Mouse (Mus musculus): ENCODE measurements around the gene Mfsd14a. TPM values are rescaled to one million over a fixed set of nuclear protein-coding genes. Genes with fewer than 3 reads are reported as not detected.
A peak's percentile ranks its signal among the peaks of the same experiment; 100 is the strongest.
"Not testable (repeated sequence)": the region's sequence is repeated elsewhere in the genome, so short reads cannot be mapped to it uniquely, and the experiment has no call there.

The Mfsd14a gene
- total and polyA plus RNA-seq, 3 experiments = 39.2 to 111 (median 45.9) TPM

DNA sequence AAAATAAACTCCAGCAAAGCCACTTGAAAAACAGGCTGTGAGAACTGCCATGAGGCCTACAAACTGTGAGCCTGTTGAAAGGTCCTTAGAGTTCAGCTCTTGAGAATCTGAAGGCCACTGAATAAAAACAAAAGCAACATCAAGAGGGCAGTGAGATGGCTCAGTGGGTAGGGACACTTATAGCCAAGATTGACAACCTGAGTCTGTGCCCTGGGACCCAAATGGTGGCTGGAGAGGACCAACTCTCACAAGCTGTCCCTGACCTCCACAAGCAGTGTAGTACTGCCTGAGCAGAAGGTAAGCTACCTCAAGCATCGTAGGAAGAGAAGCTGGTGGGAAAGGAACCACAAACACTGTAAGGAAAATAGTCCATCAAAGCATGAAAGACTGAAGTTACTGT, 18.7 kb upstream of the Mfsd14a start, which contains the start of gene Gm43191:
Gene Gm43191 (minus strand): TSS at position 101 of the 400 bp plus-strand sequence.
- H3K9ac ChIP-seq (ENCODE audit: control insufficient read depth, low read depth, low read length, poor library complexity, severe bottlenecking) = no peak within 1 kb of the TSS
- no peak within 1 kb of the TSS for H3K27ac ChIP-seq (ENCODE audit: control insufficient read depth, low read depth, low read length)
- H3K4me3 ChIP-seq (ENCODE audit: control insufficient read depth in 1 of 2, insufficient read depth in 1 of 2, low read depth in 2 of 2, low read length in 2 of 2) = no peak within 1 kb of the TSS
- TF ChIP-seq MAFK (IDR thresholded peaks at IDR 0.05; ENCODE audit: borderline replicate concordance, low read depth, low read length) (no peak), GATA1 (IDR thresholded peaks at IDR 0.05; ENCODE audit: low read depth, low read length) (no peak), POLR2AphosphoS2 (IDR thresholded peaks at IDR 0.05; ENCODE audit: low read length) (no peak)
- DNase-seq (ENCODE audit: low read depth, low spot score) = no peak
- no peaks in the 10 kb centered on the region for H3K9me3 ChIP-seq (replicated peaks; ENCODE audit: insufficient read depth, low read length)
- H3K79me2 ChIP-seq (ENCODE audit: control insufficient read depth, insufficient read depth, low read length, poor library complexity) = no peaks in the 10 kb centered on the region
- H3K27me3 ChIP-seq (ENCODE audit: control insufficient read depth in 1 of 2, insufficient read depth in 2 of 2, low read length in 2 of 2) = no peaks in the 10 kb centered on the region
- no peaks in the 10 kb centered on the region for H3K4me1 ChIP-seq (ENCODE audit: control insufficient read depth in 1 of 2, insufficient read depth in 2 of 2, low read length in 2 of 2)
- peaks cover 0 to 2% of the 10 kb centered on the region in 2 experiments; a peak in 2 of 4 replicates for H3K36me3 ChIP-seq (ENCODE audit: control insufficient read depth in 1 of 2, insufficient read depth in 2 of 2, low read length in 2 of 2)

DNA sequence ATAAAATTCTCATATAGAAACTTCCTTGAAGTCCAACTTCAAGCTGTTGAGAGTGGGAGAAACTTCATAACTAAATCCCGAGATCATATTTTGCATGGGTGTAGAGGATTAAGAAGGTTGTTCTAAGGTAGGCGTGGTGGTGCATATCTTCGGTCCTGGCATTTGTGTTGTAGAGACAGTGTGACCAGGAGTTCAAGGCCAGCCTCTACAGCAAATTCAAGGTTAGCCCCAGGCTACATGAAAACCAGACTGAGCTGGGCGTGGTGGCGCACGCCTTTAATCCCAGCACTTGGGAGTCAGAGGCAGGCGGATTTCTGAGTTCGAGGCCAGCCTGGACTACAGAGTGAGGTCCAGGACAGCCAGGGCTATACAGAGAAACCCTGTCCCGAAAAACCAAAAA, 1.8 kb upstream of the Mfsd14a start:
- Histone ChIP-seq H3K36me3 (ENCODE audit: control insufficient read depth in 1 of 2, insufficient read depth in 2 of 2, low read length in 2 of 2) (peaks cover 0 to 14% of the 10 kb centered on the region in 2 experiments; a peak in 3 of 4 replicates), H3K79me2 (ENCODE audit: control insufficient read depth, insufficient read depth, low read length, poor library complexity) (peaks cover 29% of the 10 kb centered on the region), H3K4me1 (ENCODE audit: control insufficient read depth in 1 of 2, insufficient read depth in 2 of 2, low read length in 2 of 2) (peaks cover 2 to 19% of the 10 kb centered on the region in 2 experiments; a peak in 2 of 4 replicates)
- not testable (repeated sequence) for DNase-seq (ENCODE audit: low read depth, low spot score); H3K9ac ChIP-seq (ENCODE audit: control insufficient read depth, low read depth, low read length, poor library complexity, severe bottlenecking); H3K27me3 ChIP-seq (ENCODE audit: control insufficient read depth in 1 of 2, insufficient read depth in 2 of 2, low read length in 2 of 2); H3K4me3 ChIP-seq (ENCODE audit: control insufficient read depth in 1 of 2, insufficient read depth in 1 of 2, low read depth in 2 of 2, low read length in 2 of 2); H3K27ac ChIP-seq (ENCODE audit: control insufficient read depth, low read depth, low read length); H3K9me3 ChIP-seq (replicated peaks; ENCODE audit: insufficient read depth, low read length)

DNA sequence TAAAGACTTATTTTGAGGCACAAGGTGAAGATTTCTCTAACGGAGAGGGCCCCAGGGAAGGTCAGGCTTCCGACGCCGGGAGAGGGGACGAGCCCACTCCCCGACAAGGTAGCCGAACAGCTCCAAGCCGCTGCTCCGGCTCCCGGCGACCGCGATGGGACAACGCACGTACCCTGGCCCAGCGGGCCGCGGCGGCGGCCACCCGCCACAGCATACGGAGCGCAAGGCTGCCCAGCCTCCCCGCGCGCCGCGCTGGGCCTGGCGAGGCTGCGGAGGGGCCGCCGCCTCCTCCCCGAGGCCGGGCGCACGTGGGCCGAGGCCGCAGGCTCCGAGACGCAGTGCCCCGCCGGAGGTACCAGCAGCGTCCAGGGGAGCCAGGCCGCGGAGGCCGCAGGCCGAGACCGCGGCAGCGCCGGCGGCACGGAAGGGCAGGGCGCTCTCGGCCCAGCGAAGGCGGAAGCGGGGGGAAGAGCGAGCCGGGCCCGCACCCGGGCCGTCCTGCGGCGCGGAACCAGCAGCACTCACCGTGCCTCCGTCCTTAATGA, 535 bp downstream of the Mfsd14a start:
- no peaks in the 10 kb centered on the region for H3K9me3 ChIP-seq (replicated peaks; ENCODE audit: insufficient read depth, low read length)
- peaks cover 2 to 25% of the 10 kb centered on the region in 2 experiments; a peak in 2 of 4 replicates for H3K4me1 ChIP-seq (ENCODE audit: control insufficient read depth in 1 of 2, insufficient read depth in 2 of 2, low read length in 2 of 2)
- no peak for DNase-seq (ENCODE audit: low read depth, low spot score)

GRCm38 (mm10) chr3:116661288-116661869, 1.1 kb downstream of the Mfsd14a start:
- Histone ChIP-seq H3K27ac (ENCODE audit: control insufficient read depth, low read depth, low read length) (peak overlapping the region; percentile 77), H3K36me3 (ENCODE audit: control insufficient read depth in 1 of 2, insufficient read depth in 2 of 2, low read length in 2 of 2) (peaks cover 0 to 27% of the 10 kb centered on the region in 2 experiments; a peak in 3 of 4 replicates), H3K9me3 (replicated peaks; ENCODE audit: insufficient read depth, low read length) (no peaks in the 10 kb centered on the region), H3K27me3 (ENCODE audit: control insufficient read depth in 1 of 2, insufficient read depth in 2 of 2, low read length in 2 of 2) (no peaks in the 10 kb centered on the region), H3K79me2 (ENCODE audit: control insufficient read depth, insufficient read depth, low read length, poor library complexity) (peaks cover 56% of the 10 kb centered on the region), H3K4me1 (ENCODE audit: control insufficient read depth in 1 of 2, insufficient read depth in 2 of 2, low read length in 2 of 2) (peaks cover 2 to 25% of the 10 kb centered on the region in 2 experiments; a peak in 2 of 4 replicates), H3K9ac (ENCODE audit: control insufficient read depth, low read depth, low read length, poor library complexity, severe bottlenecking) (peak overlapping the region; percentile 96), H3K4me3 (ENCODE audit: control insufficient read depth in 1 of 2, insufficient read depth in 1 of 2, low read depth in 2 of 2, low read length in 2 of 2) (peak overlapping the region; percentile 91 to 95)
- no peak for TF ChIP-seq MYC (IDR thresholded peaks at IDR 0.05; ENCODE audit: low read depth, low read length)
- TF ChIP-seq HCFC1 (IDR thresholded peaks at IDR 0.05; ENCODE audit: low read depth, low read length) = 0 out of 2 replicates have a peak, but pooled peaks have one; percentile 5
- no peak for TF ChIP-seq GABPA (IDR thresholded peaks at IDR 0.05; ENCODE audit: low read depth, low read length)
- TF ChIP-seq TBP (IDR thresholded peaks at IDR 0.05; ENCODE audit: low read depth, low read length) = 0 out of 2 replicates have a peak, but pooled peaks have one; percentile 45
- TF ChIP-seq MXI1 (IDR thresholded peaks at IDR 0.05; ENCODE audit: low read depth, low read length) = peak; percentile 72
- TF ChIP-seq SIN3A (IDR thresholded peaks at IDR 0.05; ENCODE audit: low read length) = peak; percentile 72; the same call in 1 of the 2 replicates
- no peak for TF ChIP-seq CHD1 (IDR thresholded peaks at IDR 0.05; ENCODE audit: low read depth, low read length)
- DNase-seq (ENCODE audit: low read depth, low spot score) = peak; percentile 61

More for the DNA sequence above, 535 bp downstream of the Mfsd14a start:
- Histone ChIP-seq H3K9ac (ENCODE audit: control insufficient read depth, low read depth, low read length, poor library complexity, severe bottlenecking) (peak overlapping the region; percentile 96), H3K4me3 (ENCODE audit: control insufficient read depth in 1 of 2, insufficient read depth in 1 of 2, low read depth in 2 of 2, low read length in 2 of 2) (peak overlapping the region; percentile 91 to 95), H3K36me3 (ENCODE audit: control insufficient read depth in 1 of 2, insufficient read depth in 2 of 2, low read length in 2 of 2) (peaks cover 0 to 25% of the 10 kb centered on the region in 2 experiments; a peak in 3 of 4 replicates), H3K27me3 (ENCODE audit: control insufficient read depth in 1 of 2, insufficient read depth in 2 of 2, low read length in 2 of 2) (no peaks in the 10 kb centered on the region), H3K27ac (ENCODE audit: control insufficient read depth, low read depth, low read length) (peak overlapping the region; percentile 77), H3K79me2 (ENCODE audit: control insufficient read depth, insufficient read depth, low read length, poor library complexity) (peaks cover 51% of the 10 kb centered on the region)
- TF ChIP-seq CHD1 (IDR thresholded peaks at IDR 0.05; ENCODE audit: low read depth, low read length) (0 out of 2 replicates have a peak, but pooled peaks have one; percentile 50), MAX (IDR thresholded peaks at IDR 0.05; ENCODE audit: low read length) (peak; percentile 7), SMC3 (IDR thresholded peaks at IDR 0.05; ENCODE audit: low read depth, low read length) (no peak), ZNF384 (IDR thresholded peaks at IDR 0.05; ENCODE audit: low read depth, low read length) (no peak), JUND (IDR thresholded peaks at IDR 0.05; ENCODE audit: low read depth, low read length) (no peak), MXI1 (IDR thresholded peaks at IDR 0.05; ENCODE audit: low read depth, low read length) (peak; percentile 63; the same call in 1 of the 2 replicates), UBTF (IDR thresholded peaks at IDR 0.05; ENCODE audit: borderline replicate concordance, insufficient read depth, low read depth, low read length) (peak; percentile 62; the same call in 1 of the 2 replicates), USF2 (IDR thresholded peaks at IDR 0.05; ENCODE audit: borderline replicate concordance in 1 of 2, insufficient read depth in 1 of 2, low read depth in 1 of 2, low read length in 2 of 2) (no peak)

All from MEL (cell line).